Mouse (Mus musculus) forebrain, embryonic 12.5 days (tissue): Measurements from ENCODE around the gene Tyw1. TPM values are rescaled to one million over a fixed set of nuclear protein-coding genes. Genes with fewer than 3 reads are reported as not detected.

Source experiments
- ATAC-seq: fragments of 200-750 bp; cut with Nextera tagmentation; 2 replicates; pipeline ENCODE4 v1.8.0; 2017; ENCODE audit warnings: moderate TSS enrichment; ENCODE audit not compliant: low FRiP score
- H3K27ac ChIP-seq: fragments of 300-500 bp; sonication (generic); 2 replicates; pipeline ENCODE4 v1.5.1; 2016; ENCODE audit warnings: mild to moderate bottlenecking
- H3K27me3 ChIP-seq: fragments of 300-500 bp; sonication (generic); 2 replicates; pipeline ENCODE4 v1.6.1; 2016; ENCODE audit warnings: mild to moderate bottlenecking
- H3K36me3 ChIP-seq: fragments of 300-500 bp; sonication (generic); replicated peaks from 2 replicates; pipeline ENCODE4 v1.6.1; 2016; ENCODE audit warnings: mild to moderate bottlenecking
- H3K4me1 ChIP-seq: fragments of 300-500 bp; sonication (generic); 2 replicates; pipeline ENCODE4 v1.6.1; 2016
- H3K4me2 ChIP-seq: fragments of 300-500 bp; sonication (generic); 2 replicates; pipeline ENCODE4 v1.6.1; 2016; ENCODE audit warnings: mild to moderate bottlenecking, moderate library complexity
- H3K4me3 ChIP-seq: fragments of 300-500 bp; sonication (generic); replicated peaks from 2 replicates; pipeline ENCODE4 v1.5.1; 2016; ENCODE audit warnings: mild to moderate bottlenecking
- H3K9ac ChIP-seq: fragments of 300-500 bp; sonication (generic); 2 replicates; pipeline ENCODE4 v1.6.1; 2016; ENCODE audit warnings: mild to moderate bottlenecking
- H3K9me3 ChIP-seq: fragments of 300-500 bp; sonication (generic); 2 replicates; pipeline ENCODE4 v1.6.1; 2016
- WGBS: fragments of 180-500 bp; shearing (Covaris S2); methylation state at CpG from one replicate; pipeline ENCODE4 v1.1.7; 2016; 5-methylcytosine and 5-hydroxymethylcytosine counted together
- polyA plus RNA-seq: library from polyadenylated mRNA; unstranded; fragments of >200 nt; fragmentation: Nextera tagmentation; extraction: Ambion mirVana; gene quantifications from 2 replicates; pipeline ENCODE4 v1.2.1, GENCODE M21; 2016

The Tyw1 gene
- polyA plus RNA-seq, 1 experiment from 2014 or later, result 29.8 TPM

GRCm38 (mm10) chr5:130328366-130328765 lies 72.9 kb downstream of the Tyw1 start:
- no peak for ATAC-seq
- peaks cover 4% of the 10 kb centered on the region; the same call in 1 of the 2 replicates for H3K4me1 ChIP-seq
- 88% methylated on average over 9 of the region's 9 CpGs for WGBS
- no peak overlapping the region for H3K4me3 ChIP-seq
- H3K27ac ChIP-seq, result no peak overlapping the region
- peaks cover 10% of the 10 kb centered on the region; the same call in 1 of the 2 replicates for H3K27me3 ChIP-seq
- peaks cover 6% of the 10 kb centered on the region; the same call in 1 of the 2 replicates for H3K9me3 ChIP-seq
- peaks cover 26% of the 10 kb centered on the region for H3K36me3 ChIP-seq
- no peak overlapping the region for H3K9ac ChIP-seq
- H3K4me2 ChIP-seq, result no peak overlapping the region

DNA sequence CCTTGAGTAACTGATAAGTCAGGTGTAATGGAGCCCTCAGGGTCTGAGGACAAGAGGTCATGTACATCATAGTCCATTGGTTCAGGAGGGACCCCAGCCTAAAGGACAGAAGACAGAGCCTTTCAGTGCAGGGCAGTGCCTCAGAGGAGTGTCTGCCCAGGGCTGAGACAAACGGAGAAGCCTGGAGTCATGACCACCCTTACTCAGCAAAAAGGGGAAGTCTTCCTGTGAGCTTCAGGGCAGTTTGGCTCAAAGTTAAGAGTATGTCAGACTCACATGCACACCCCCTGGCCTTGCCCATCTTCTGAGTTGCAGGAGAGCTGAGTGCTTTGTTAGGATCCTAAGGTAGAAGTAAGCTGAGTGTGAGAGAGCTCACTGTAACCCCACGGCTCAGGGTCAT lies 74.5 kb downstream of the Tyw1 start:
- no peak overlapping the region for H3K27ac ChIP-seq
- no peak overlapping the region for H3K4me2 ChIP-seq
- no peak for ATAC-seq
- WGBS, result 93% methylated on average over 2 of the region's 2 CpGs
- H3K4me3 ChIP-seq, result no peak overlapping the region
- H3K36me3 ChIP-seq, result peaks cover 16% of the 10 kb centered on the region
- H3K9me3 ChIP-seq, result no peaks in the 10 kb centered on the region
- peaks cover 13% of the 10 kb centered on the region; the same call in 1 of the 2 replicates for H3K27me3 ChIP-seq
- no peak overlapping the region for H3K9ac ChIP-seq
- H3K4me1 ChIP-seq, result peaks cover 4% of the 10 kb centered on the region; the same call in 1 of the 2 replicates

DNA sequence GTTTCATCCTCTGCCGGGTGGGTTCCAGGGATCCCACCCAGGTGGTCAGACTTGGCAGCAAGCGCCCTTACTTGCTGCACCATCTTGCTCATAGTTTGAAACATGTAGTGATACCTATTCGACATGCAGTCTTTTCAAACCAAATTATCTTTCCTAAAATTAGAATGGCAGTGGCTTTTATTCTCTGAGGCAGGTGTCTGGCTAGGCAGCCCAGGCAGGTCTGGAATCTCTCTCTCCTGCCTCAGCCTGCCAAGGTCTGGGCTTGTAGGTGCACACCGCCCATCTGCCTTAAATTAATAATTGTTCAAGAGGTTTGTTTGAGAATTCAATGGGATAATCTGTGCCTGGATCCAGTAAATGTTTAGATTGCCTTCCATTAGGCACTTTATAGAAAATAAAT lies 75.4 kb downstream of the Tyw1 start:
- peaks cover 4% of the 10 kb centered on the region; the same call in 1 of the 2 replicates for H3K4me1 ChIP-seq
- WGBS, result 78% methylated on average over 4 of the region's 4 CpGs
- H3K9me3 ChIP-seq, result 0 out of 2 replicates have a peak, but pooled peaks cover 6% of the 10 kb centered on the region
- no peak overlapping the region for H3K4me3 ChIP-seq
- H3K27ac ChIP-seq, result no peak overlapping the region
- H3K36me3 ChIP-seq, result peaks cover 15% of the 10 kb centered on the region
- H3K27me3 ChIP-seq, result peaks cover 13% of the 10 kb centered on the region
- H3K4me2 ChIP-seq, result no peak overlapping the region
- no peak overlapping the region for H3K9ac ChIP-seq
- no peak for ATAC-seq

GRCm38 (mm10) chr5:130331206-130331605 lies 75.8 kb downstream of the Tyw1 start:
- Histone ChIP-seq H3K36me3 (peaks cover 15% of the 10 kb centered on the region), H3K27ac (peak overlapping the region; percentile 69), H3K4me2 (no peak overlapping the region), H3K9me3 (0 out of 2 replicates have a peak, but pooled peaks cover 6% of the 10 kb centered on the region), H3K27me3 (peaks cover 13% of the 10 kb centered on the region), H3K9ac (no peak overlapping the region), H3K4me3 (no peak overlapping the region), H3K4me1 (peaks cover 4% of the 10 kb centered on the region; the same call in 1 of the 2 replicates)
- no peak for ATAC-seq
- WGBS, result 41% methylated on average over 4 of the region's 4 CpGs

- Histone ChIP-seq H3K4me3 (no peak overlapping the region), H3K4me2 (no peak overlapping the region), H3K27ac (no peak overlapping the region), H3K4me1 (peaks cover 4% of the 10 kb centered on the region; the same call in 1 of the 2 replicates), H3K36me3 (peaks cover 18% of the 10 kb centered on the region), H3K9ac (no peak overlapping the region), H3K9me3 (0 out of 2 replicates have a peak, but pooled peaks cover 6% of the 10 kb centered on the region), H3K27me3 (peaks cover 13% of the 10 kb centered on the region)
- WGBS, result 91% methylated on average over 7 of the region's 7 CpGs
- ATAC-seq, result no peak
Measured at GRCm38 (mm10) chr5:130333566-130333965, 78.1 kb downstream of the Tyw1 start.

GRCm38 (mm10) chr5:130333971-130334370 lies 78.6 kb downstream of the Tyw1 start:
- peaks cover 10% of the 10 kb centered on the region for H3K27me3 ChIP-seq
- no peak overlapping the region for H3K27ac ChIP-seq
- H3K36me3 ChIP-seq, result peaks cover 18% of the 10 kb centered on the region
- peaks cover 4% of the 10 kb centered on the region; the same call in 1 of the 2 replicates for H3K4me1 ChIP-seq
- 88% methylated on average over 11 of the region's 11 CpGs for WGBS
- ATAC-seq, result no peak
- 0 out of 2 replicates have a peak, but pooled peaks cover 6% of the 10 kb centered on the region for H3K9me3 ChIP-seq
- no peak overlapping the region for H3K4me3 ChIP-seq
- no peak overlapping the region for H3K4me2 ChIP-seq
- H3K9ac ChIP-seq, result no peak overlapping the region

- peaks cover 4% of the 10 kb centered on the region; the same call in 1 of the 2 replicates for H3K4me1 ChIP-seq
- no peak overlapping the region for H3K4me2 ChIP-seq
- peaks cover 21% of the 10 kb centered on the region for H3K36me3 ChIP-seq
- ATAC-seq, result no peak
- 0 out of 2 replicates have a peak, but pooled peaks cover 6% of the 10 kb centered on the region for H3K9me3 ChIP-seq
- WGBS, result 96% methylated on average over 4 of the region's 4 CpGs
- H3K27ac ChIP-seq, result no peak overlapping the region
- H3K4me3 ChIP-seq, result no peak overlapping the region
- no peak overlapping the region for H3K9ac ChIP-seq
- H3K27me3 ChIP-seq, result peaks cover 13% of the 10 kb centered on the region
Measured at GRCm38 (mm10) chr5:130335462-130335861, 80.0 kb downstream of the Tyw1 start.

DNA sequence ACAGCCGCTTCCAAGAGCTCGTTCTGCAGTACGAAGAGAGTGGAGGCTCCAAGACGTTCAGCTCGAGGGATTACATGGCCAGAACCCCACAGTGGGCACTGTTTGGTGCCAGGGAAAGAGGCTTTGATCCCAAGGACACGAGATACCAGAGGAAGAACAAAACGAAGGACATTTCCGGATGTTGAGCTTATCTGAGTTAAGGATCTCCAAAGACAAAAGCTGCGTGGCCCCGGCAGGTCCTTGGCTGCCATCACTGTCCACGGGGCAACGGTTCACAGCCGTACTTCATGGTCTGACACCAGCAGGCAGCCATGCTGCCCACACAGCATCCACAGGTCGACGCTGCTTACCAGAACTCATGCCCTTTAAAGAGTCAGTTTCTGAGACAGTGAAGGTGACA lies 85.2 kb downstream of the Tyw1 start:
- Histone ChIP-seq H3K4me1 (no peaks in the 10 kb centered on the region), H3K36me3 (peaks cover 45% of the 10 kb centered on the region), H3K4me3 (no peak overlapping the region), H3K27ac (no peak overlapping the region), H3K4me2 (no peak overlapping the region), H3K27me3 (peaks cover 4% of the 10 kb centered on the region), H3K9ac (no peak overlapping the region), H3K9me3 (no peaks in the 10 kb centered on the region)
- 93% methylated on average over 15 of the region's 15 CpGs for WGBS
- ATAC-seq, result no peak

DNA sequence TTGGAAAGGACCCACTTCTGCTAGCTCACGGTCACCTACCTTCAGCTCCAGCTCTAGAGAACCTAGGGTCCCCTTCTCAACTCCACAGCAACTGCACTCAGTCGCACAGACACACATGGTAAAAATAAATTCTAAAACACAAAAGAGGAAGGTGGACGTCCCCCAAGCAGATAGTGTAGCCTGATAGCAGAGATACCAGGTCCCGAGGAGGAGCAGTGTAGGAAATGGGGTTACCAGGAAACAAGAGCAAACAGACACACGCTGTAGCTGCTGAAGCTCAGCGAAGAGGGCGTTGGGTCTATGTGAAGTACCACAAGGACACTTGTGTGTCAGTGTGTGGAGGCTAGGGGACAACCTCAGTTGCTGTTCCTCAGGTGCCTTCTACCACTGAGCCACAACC lies 89.6 kb downstream of the Tyw1 start:
- H3K4me2 ChIP-seq, result no peak overlapping the region
- no peak overlapping the region for H3K9ac ChIP-seq
- H3K4me1 ChIP-seq, result no peaks in the 10 kb centered on the region
- 97% methylated on average over 7 of the region's 7 CpGs for WGBS
- no peak overlapping the region for H3K27ac ChIP-seq
- 0 out of 2 replicates have a peak, but pooled peaks cover 6% of the 10 kb centered on the region for H3K9me3 ChIP-seq
- ATAC-seq, result no peak
- peaks cover 34% of the 10 kb centered on the region for H3K36me3 ChIP-seq
- H3K27me3 ChIP-seq, result peaks cover 2% of the 10 kb centered on the region
- no peak overlapping the region for H3K4me3 ChIP-seq

DNA sequence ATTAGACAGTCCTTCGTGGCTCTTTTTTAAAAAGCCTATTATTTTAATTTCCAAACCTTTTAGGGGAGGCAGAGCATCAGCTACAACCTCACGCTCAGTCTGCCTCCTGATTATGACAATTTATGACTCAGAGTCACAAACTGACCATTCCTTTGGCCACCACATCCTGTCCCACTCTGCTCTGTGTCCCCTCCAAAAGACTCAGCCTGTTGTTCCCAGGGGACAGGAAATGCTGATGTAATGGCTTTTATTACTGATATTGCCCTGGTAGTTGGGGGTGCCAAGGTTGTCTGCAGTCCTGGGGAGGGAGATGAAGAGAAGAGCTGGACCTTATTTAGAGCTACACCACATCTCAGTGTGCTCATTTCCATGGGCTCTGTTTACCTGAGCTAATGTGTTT lies 90.5 kb downstream of the Tyw1 start:
- no peak overlapping the region for H3K4me2 ChIP-seq
- no peak overlapping the region for H3K4me3 ChIP-seq
- 93% methylated on average over 2 of the region's 2 CpGs for WGBS
- H3K27ac ChIP-seq, result no peak overlapping the region
- H3K9me3 ChIP-seq, result 0 out of 2 replicates have a peak, but pooled peaks cover 6% of the 10 kb centered on the region
- H3K9ac ChIP-seq, result no peak overlapping the region
- H3K36me3 ChIP-seq, result peaks cover 27% of the 10 kb centered on the region
- H3K27me3 ChIP-seq, result no peaks in the 10 kb centered on the region
- ATAC-seq, result no peak
- H3K4me1 ChIP-seq, result no peaks in the 10 kb centered on the region

- no peak overlapping the region for H3K4me2 ChIP-seq
- H3K9ac ChIP-seq, result no peak overlapping the region
- no peaks in the 10 kb centered on the region for H3K9me3 ChIP-seq
- WGBS, result 70% methylated on average over 7 of the region's 7 CpGs
- no peak overlapping the region for H3K27ac ChIP-seq
- H3K36me3 ChIP-seq, result no peaks in the 10 kb centered on the region
- no peak for ATAC-seq
- H3K27me3 ChIP-seq, result no peaks in the 10 kb centered on the region
- H3K4me3 ChIP-seq, result no peak overlapping the region
- H3K4me1 ChIP-seq, result no peaks in the 10 kb centered on the region
Measured at GRCm38 (mm10) chr5:130355223-130355622, 99.8 kb downstream of the Tyw1 start.

- Histone ChIP-seq H3K9me3 (0 out of 2 replicates have a peak, but pooled peaks cover 3% of the 10 kb centered on the region), H3K9ac (no peak overlapping the region), H3K27me3 (no peaks in the 10 kb centered on the region), H3K4me3 (no peak overlapping the region), H3K4me2 (no peak overlapping the region), H3K36me3 (no peaks in the 10 kb centered on the region), H3K27ac (no peak overlapping the region), H3K4me1 (peaks cover 4% of the 10 kb centered on the region; the same call in 1 of the 2 replicates)
- ATAC-seq, result no peak
- 55% methylated on average over 4 of the region's 4 CpGs for WGBS
Measured at GRCm38 (mm10) chr5:130363111-130363510, 107.7 kb downstream of the Tyw1 start.

GRCm38 (mm10) chr5:130363773-130364172 lies 108.4 kb downstream of the Tyw1 start:
- no peaks in the 10 kb centered on the region for H3K27me3 ChIP-seq
- no peak overlapping the region for H3K4me2 ChIP-seq
- H3K9ac ChIP-seq, result no peak overlapping the region
- no peak overlapping the region for H3K27ac ChIP-seq
- 0 out of 2 replicates have a peak, but pooled peaks cover 5% of the 10 kb centered on the region for H3K9me3 ChIP-seq
- WGBS, result 48% methylated on average over 3 of the region's 3 CpGs
- no peak overlapping the region for H3K4me3 ChIP-seq
- ATAC-seq, result no peak
- peaks cover 4% of the 10 kb centered on the region; the same call in 1 of the 2 replicates for H3K4me1 ChIP-seq
- H3K36me3 ChIP-seq, result no peaks in the 10 kb centered on the region
